Mouse (Mus musculus): Measurements from ENCODE around the gene Lamtor2. TPM values are rescaled to one million over a fixed set of nuclear protein-coding genes. Genes with fewer than 3 reads are reported as not detected.
"Not testable (repeated sequence)": the region's sequence is repeated elsewhere in the genome, so short reads cannot be mapped to it uniquely, and the experiment has no call there.

Lamtor2 gene
- total RNA-seq (2017): 51.2 and 54.4 TPM in 2 replicates

- peak; percentile 92 to 93 for ATAC-seq (replicated peaks in 1 of 2; ENCODE audit: insufficient read depth in 1 of 2, low FRiP score in 2 of 2, low TSS enrichment in 1 of 2, low read depth in 1 of 2, poor library complexity in 2 of 2, severe bottlenecking in 2 of 2)
These were observed at the start of gene Lamtor2 for GRCm38 (mm10) chr3:88552676-88553524. Lamtor2 (minus strand) TSS chr3:88553074.

- no peak for ATAC-seq (replicated peaks in 1 of 2; ENCODE audit: insufficient read depth in 1 of 2, low FRiP score in 2 of 2, low TSS enrichment in 1 of 2, low read depth in 1 of 2, poor library complexity in 2 of 2, severe bottlenecking in 2 of 2)
These were observed 49.6 kb upstream of the Lamtor2 start for GRCm38 (mm10) chr3:88602466-88602865.

GRCm38 (mm10) chr3:88596547-88596946 lies 43.7 kb upstream of the Lamtor2 start:
- ATAC-seq (replicated peaks in 1 of 2; ENCODE audit: insufficient read depth in 1 of 2, low FRiP score in 2 of 2, low TSS enrichment in 1 of 2, low read depth in 1 of 2, poor library complexity in 2 of 2, severe bottlenecking in 2 of 2): not testable (repeated sequence)

- no peak for ATAC-seq (replicated peaks in 1 of 2; ENCODE audit: insufficient read depth in 1 of 2, low FRiP score in 2 of 2, low TSS enrichment in 1 of 2, low read depth in 1 of 2, poor library complexity in 2 of 2, severe bottlenecking in 2 of 2)
These were observed 41.2 kb upstream of the Lamtor2 start for GRCm38 (mm10) chr3:88593893-88594580.

- ATAC-seq (replicated peaks in 1 of 2; ENCODE audit: insufficient read depth in 1 of 2, low FRiP score in 2 of 2, low TSS enrichment in 1 of 2, low read depth in 1 of 2, poor library complexity in 2 of 2, severe bottlenecking in 2 of 2): no peak; a peak in 1 of 4 replicates
These were observed 40.2 kb upstream of the Lamtor2 start for GRCm38 (mm10) chr3:88592942-88593576.

- peak; percentile 42 to 63; a peak in 2 of 4 replicates for ATAC-seq (replicated peaks in 1 of 2; ENCODE audit: insufficient read depth in 1 of 2, low FRiP score in 2 of 2, low TSS enrichment in 1 of 2, low read depth in 1 of 2, poor library complexity in 2 of 2, severe bottlenecking in 2 of 2)
These were observed 39.3 kb upstream of the Lamtor2 start for GRCm38 (mm10) chr3:88591950-88592731.

GRCm38 (mm10) chr3:88591044-88591443 lies 38.2 kb upstream of the Lamtor2 start:
- ATAC-seq (replicated peaks in 1 of 2; ENCODE audit: insufficient read depth in 1 of 2, low FRiP score in 2 of 2, low TSS enrichment in 1 of 2, low read depth in 1 of 2, poor library complexity in 2 of 2, severe bottlenecking in 2 of 2): no peak

GRCm38 (mm10) chr3:88590246-88590645 lies 37.4 kb upstream of the Lamtor2 start:
- ATAC-seq (replicated peaks in 1 of 2; ENCODE audit: insufficient read depth in 1 of 2, low FRiP score in 2 of 2, low TSS enrichment in 1 of 2, low read depth in 1 of 2, poor library complexity in 2 of 2, severe bottlenecking in 2 of 2): no peak

GRCm38 (mm10) chr3:88586640-88587039 lies 33.8 kb upstream of the Lamtor2 start:
- no peak for ATAC-seq (replicated peaks in 1 of 2; ENCODE audit: insufficient read depth in 1 of 2, low FRiP score in 2 of 2, low TSS enrichment in 1 of 2, low read depth in 1 of 2, poor library complexity in 2 of 2, severe bottlenecking in 2 of 2)

- ATAC-seq (replicated peaks in 1 of 2; ENCODE audit: insufficient read depth in 1 of 2, low FRiP score in 2 of 2, low TSS enrichment in 1 of 2, low read depth in 1 of 2, poor library complexity in 2 of 2, severe bottlenecking in 2 of 2): no peak
These were observed 32.9 kb upstream of the Lamtor2 start for GRCm38 (mm10) chr3:88585769-88586168.

- ATAC-seq (replicated peaks in 1 of 2; ENCODE audit: insufficient read depth in 1 of 2, low FRiP score in 2 of 2, low TSS enrichment in 1 of 2, low read depth in 1 of 2, poor library complexity in 2 of 2, severe bottlenecking in 2 of 2): peak; percentile 74 to 93
These were observed 26.7 kb upstream of the Lamtor2 start for GRCm38 (mm10) chr3:88579454-88580117.

- ATAC-seq (replicated peaks in 1 of 2; ENCODE audit: insufficient read depth in 1 of 2, low FRiP score in 2 of 2, low TSS enrichment in 1 of 2, low read depth in 1 of 2, poor library complexity in 2 of 2, severe bottlenecking in 2 of 2): no peak
These were observed 25.9 kb upstream of the Lamtor2 start for GRCm38 (mm10) chr3:88578498-88579424.

- not testable (repeated sequence) for ATAC-seq (replicated peaks in 1 of 2; ENCODE audit: insufficient read depth in 1 of 2, low FRiP score in 2 of 2, low TSS enrichment in 1 of 2, low read depth in 1 of 2, poor library complexity in 2 of 2, severe bottlenecking in 2 of 2)
These were observed 25.0 kb upstream of the Lamtor2 start for GRCm38 (mm10) chr3:88577846-88578245.

GRCm38 (mm10) chr3:88575540-88575939 lies 22.7 kb upstream of the Lamtor2 start, which contains the start of gene Ssr2:
Ssr2 (plus strand) TSS chr3:88575876.
- no peak for ATAC-seq (replicated peaks in 1 of 2; ENCODE audit: insufficient read depth in 1 of 2, low FRiP score in 2 of 2, low TSS enrichment in 1 of 2, low read depth in 1 of 2, poor library complexity in 2 of 2, severe bottlenecking in 2 of 2)

GRCm38 (mm10) chr3:88573810-88574209 lies 20.9 kb upstream of the Lamtor2 start:
- no peak for ATAC-seq (replicated peaks in 1 of 2; ENCODE audit: insufficient read depth in 1 of 2, low FRiP score in 2 of 2, low TSS enrichment in 1 of 2, low read depth in 1 of 2, poor library complexity in 2 of 2, severe bottlenecking in 2 of 2)

- no peak for ATAC-seq (replicated peaks in 1 of 2; ENCODE audit: insufficient read depth in 1 of 2, low FRiP score in 2 of 2, low TSS enrichment in 1 of 2, low read depth in 1 of 2, poor library complexity in 2 of 2, severe bottlenecking in 2 of 2)
These were observed 20.0 kb upstream of the Lamtor2 start for GRCm38 (mm10) chr3:88572835-88573234.
